Mouse (Mus musculus) lung, postnatal 0 days (tissue): ENCODE measurements at regions not wholly inside any gene's neighbourhood (a gene's known extent, or its start where the extent isn't known, plus 50 kb on each side); places are given as distances from the start of the nearest gene placed in this dataset.

ENCODE experiments used
- ATAC-seq: fragments of 200-750 bp; cut with Nextera tagmentation; 2 replicates; pipeline ENCODE4 v1.8.0; 2017; ENCODE audit warnings: moderate library complexity
- DNase-seq: peaks from one replicate; pipeline ENCODE4 v3.0.0-alpha.2; 2016; ENCODE audit warnings: low spot score
- H3K27ac ChIP-seq: fragments of 300-500 bp; sonication (generic); 2 replicates; pipeline ENCODE4 v1.5.1; 2014; ENCODE audit warnings: antibody characterized with exemption, mild to moderate bottlenecking, low read length, mixed read lengths
- H3K27me3 ChIP-seq: fragments of 300-500 bp; sonication (generic); replicated peaks from 2 replicates; pipeline ENCODE4 v1.6.1; 2014; ENCODE audit warnings: low read length, mixed read lengths; ENCODE audit not compliant: insufficient read depth
- H3K36me3 ChIP-seq: fragments of 300-500 bp; sonication (generic); 2 replicates; pipeline ENCODE4 v1.6.1; 2014; ENCODE audit warnings: low read length, mixed read lengths; ENCODE audit not compliant: insufficient read depth
- H3K4me1 ChIP-seq: fragments of 300-500 bp; sonication (generic); 2 replicates; pipeline ENCODE4 v1.6.1; 2014; ENCODE audit warnings: antibody characterized with exemption, low read depth, low read length, mixed read lengths; ENCODE audit not compliant: insufficient read depth
- H3K4me2 ChIP-seq: fragments of 300-500 bp; sonication (generic); replicated peaks from 2 replicates; pipeline ENCODE4 v1.6.1; 2014; ENCODE audit warnings: low read depth, mild to moderate bottlenecking, low read length, moderate library complexity, mixed read lengths
- H3K4me3 ChIP-seq: fragments of 300-500 bp; sonication (generic); 2 replicates; pipeline ENCODE4 v1.5.1; 2014; ENCODE audit warnings: low read depth, low read length
- H3K9ac ChIP-seq: fragments of 300-500 bp; sonication (generic); replicated peaks from 2 replicates; pipeline ENCODE4 v1.6.1; 2014; ENCODE audit warnings: low read depth, mild to moderate bottlenecking
- H3K9me3 ChIP-seq: fragments of 300-500 bp; sonication (generic); 2 replicates; pipeline ENCODE4 v1.6.1; 2016; ENCODE audit warnings: low read length, mixed read lengths
- CTCF ChIP-seq: IDR thresholded peaks from 2 replicates; pipeline ENCODE4 v1.5.1; 2016; ENCODE audit warnings: antibody characterized with exemption, mild to moderate bottlenecking
- EP300 ChIP-seq: IDR thresholded peaks from 2 replicates; pipeline ENCODE4 v1.6.1; 2016; ENCODE audit warnings: antibody characterized with exemption, mild to moderate bottlenecking, control low read depth
- WGBS: fragments of 180-500 bp; shearing (Covaris S2); extraction: QIAGEN DNeasy Blood & Tissue Kit; methylation state at CpG from one replicate; pipeline ENCODE4 v1.1.7; 2014; 5-methylcytosine and 5-hydroxymethylcytosine counted together

- H3K4me3 ChIP-seq, result no peak overlapping the region
- no peak overlapping the region for H3K9ac ChIP-seq
- no peak for DNase-seq
- H3K4me2 ChIP-seq, result no peak overlapping the region
- WGBS, result 71% methylated on average over 3 of the region's 3 CpGs
- H3K4me1 ChIP-seq, result no peaks in the 10 kb centered on the region
- no peaks in the 10 kb centered on the region for H3K9me3 ChIP-seq
- TF ChIP-seq EP300 (no peak), CTCF (no peak)
- no peaks in the 10 kb centered on the region for H3K36me3 ChIP-seq
- no peaks in the 10 kb centered on the region for H3K27me3 ChIP-seq
- no peak overlapping the region for H3K27ac ChIP-seq
- no peak for ATAC-seq
Observed at GRCm38 (mm10) chr16:9132113-9132512, 302.2 kb downstream of the 1810013L24Rik start.

GRCm38 (mm10) chr16:9132778-9133177 is 302.9 kb downstream of the 1810013L24Rik start:
- Histone ChIP-seq H3K4me2 (no peak overlapping the region), H3K9me3 (no peaks in the 10 kb centered on the region), H3K9ac (no peak overlapping the region), H3K27me3 (no peaks in the 10 kb centered on the region), H3K4me1 (no peaks in the 10 kb centered on the region), H3K36me3 (no peaks in the 10 kb centered on the region), H3K27ac (no peak overlapping the region), H3K4me3 (no peak overlapping the region)
- ATAC-seq, result no peak
- no peak for DNase-seq
- no peak for TF ChIP-seq CTCF
- TF ChIP-seq EP300, result no peak

- no peak for TF ChIP-seq EP300
- TF ChIP-seq CTCF, result no peak
- DNase-seq, result no peak
- H3K36me3 ChIP-seq, result no peaks in the 10 kb centered on the region
- 68% methylated on average over 8 of the region's 8 CpGs for WGBS
- H3K9me3 ChIP-seq, result no peaks in the 10 kb centered on the region
- no peak overlapping the region for H3K4me2 ChIP-seq
- H3K4me3 ChIP-seq, result no peak overlapping the region
- H3K9ac ChIP-seq, result no peak overlapping the region
- no peaks in the 10 kb centered on the region for H3K27me3 ChIP-seq
- ATAC-seq, result no peak
- no peaks in the 10 kb centered on the region for H3K4me1 ChIP-seq
- H3K27ac ChIP-seq, result no peak overlapping the region
Observed at GRCm38 (mm10) chr16:9135377-9135776, 305.5 kb downstream of the 1810013L24Rik start.

GRCm38 (mm10) chr16:9138552-9139224 is 308.8 kb downstream of the 1810013L24Rik start:
- H3K9ac ChIP-seq, result no peak overlapping the region
- 31% methylated on average over 8 of the region's 8 CpGs for WGBS
- peak; percentile 85 for ATAC-seq
- peak; percentile 70 for DNase-seq
- no peak overlapping the region for H3K4me3 ChIP-seq
- H3K9me3 ChIP-seq, result no peaks in the 10 kb centered on the region
- no peak overlapping the region; the same call in 1 of the 2 replicates for H3K4me2 ChIP-seq
- no peaks in the 10 kb centered on the region for H3K4me1 ChIP-seq
- peak; percentile 73 for TF ChIP-seq EP300
- TF ChIP-seq CTCF, result no peak
- no peaks in the 10 kb centered on the region for H3K27me3 ChIP-seq
- peak overlapping the region; percentile 33; the same call in 1 of the 2 replicates for H3K27ac ChIP-seq
- H3K36me3 ChIP-seq, result no peaks in the 10 kb centered on the region

GRCm38 (mm10) chr16:9139405-9139804 is 309.5 kb downstream of the 1810013L24Rik start:
- H3K4me3 ChIP-seq, result no peak overlapping the region
- TF ChIP-seq CTCF, result no peak
- no peak for TF ChIP-seq EP300
- H3K9me3 ChIP-seq, result no peaks in the 10 kb centered on the region
- DNase-seq (peak; percentile 74), ATAC-seq (peak; percentile 81)
- 48% methylated on average over 3 of the region's 3 CpGs for WGBS
- no peaks in the 10 kb centered on the region for H3K4me1 ChIP-seq
- no peak overlapping the region; the same call in 1 of the 2 replicates for H3K4me2 ChIP-seq
- no peak overlapping the region for H3K9ac ChIP-seq
- H3K27me3 ChIP-seq, result no peaks in the 10 kb centered on the region
- H3K36me3 ChIP-seq, result no peaks in the 10 kb centered on the region
- peak overlapping the region; percentile 33; the same call in 1 of the 2 replicates for H3K27ac ChIP-seq

GRCm38 (mm10) chr16:9149209-9150135 is 319.6 kb downstream of the 1810013L24Rik start:
- TF ChIP-seq CTCF (no peak), EP300 (peak; percentile 87)
- Histone ChIP-seq H3K4me3 (no peak overlapping the region), H3K9me3 (no peaks in the 10 kb centered on the region), H3K9ac (no peak overlapping the region), H3K4me2 (no peak overlapping the region), H3K36me3 (no peaks in the 10 kb centered on the region), H3K27ac (no peak overlapping the region), H3K27me3 (no peaks in the 10 kb centered on the region), H3K4me1 (no peaks in the 10 kb centered on the region)
- 39% methylated on average over 8 of the region's 8 CpGs for WGBS
- DNase-seq (peak; percentile 87), ATAC-seq (peak; percentile 91)
